Mouse (Mus musculus): ENCODE data around the gene Eya4. TPM values are rescaled to one million over a fixed set of nuclear protein-coding genes. Genes with fewer than 3 reads are reported as not detected.

The Eya4 gene
- polyA plus RNA-seq, 1 experiment from 2014 or later, result 3.6 TPM

DNA sequence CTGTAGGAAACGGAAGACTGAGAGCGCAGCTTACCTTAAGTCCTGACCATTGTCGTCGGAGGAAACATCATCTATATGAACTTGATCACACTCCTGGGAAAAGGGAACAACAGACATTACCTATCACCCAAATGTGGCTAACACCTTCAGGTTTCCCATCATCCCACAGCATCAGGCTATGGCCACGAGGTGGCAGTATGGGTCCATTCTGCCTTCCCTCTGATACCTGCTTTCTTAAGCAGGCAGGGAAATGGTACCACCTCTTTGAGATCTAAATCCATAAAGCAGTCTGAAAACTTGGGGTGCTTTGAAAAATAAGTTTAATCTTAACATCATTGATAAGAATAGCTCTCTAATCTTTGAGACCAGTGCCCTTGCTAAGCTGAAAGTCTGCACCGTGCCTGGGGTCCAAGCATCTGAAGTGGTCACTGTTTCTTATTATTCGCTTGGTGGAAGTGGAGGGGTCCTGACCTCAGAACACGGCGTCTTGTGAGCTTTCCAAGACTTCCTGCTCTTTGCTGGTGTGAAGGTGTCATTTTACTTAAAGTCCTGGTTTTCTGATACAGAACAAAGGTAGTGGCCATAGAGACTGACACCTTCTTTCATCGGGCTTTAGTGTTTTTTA, 233.7 kb downstream of the Eya4 start:
- no peaks in the 10 kb centered on the region for H3K27me3 ChIP-seq (ENCODE audit: insufficient read depth, poor library complexity, severe bottlenecking)
- no peaks in the 10 kb centered on the region for H3K36me3 ChIP-seq
- no peak overlapping the region for H3K27ac ChIP-seq
- H3K9me3 ChIP-seq, result no peaks in the 10 kb centered on the region
- no peak overlapping the region for H3K4me3 ChIP-seq
- DNase-seq (ENCODE audit: low spot score), result peak; percentile 70
- 40% methylated on average over 10 of the region's 10 CpGs for WGBS
- H3K4me1 ChIP-seq (replicated peaks), result no peaks in the 10 kb centered on the region

DNA sequence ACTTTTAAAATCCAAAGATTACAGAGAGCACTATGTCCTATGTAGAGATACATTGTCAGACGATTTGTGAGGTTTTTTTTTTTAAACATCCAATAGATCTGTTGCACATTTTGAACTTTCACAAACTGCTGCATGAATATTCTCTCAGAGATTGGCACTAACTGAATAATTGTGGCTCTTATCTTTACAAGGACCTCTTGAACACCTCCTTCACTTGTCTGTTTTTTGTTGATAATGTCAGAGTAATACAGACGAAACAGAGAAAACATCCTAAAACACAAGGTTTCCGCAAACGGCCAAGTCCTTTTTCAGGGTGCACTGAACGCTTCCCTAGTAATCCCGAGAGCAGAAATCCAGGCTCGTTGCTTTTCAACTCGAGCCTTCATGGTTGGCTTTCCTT, 234.5 kb downstream of the Eya4 start:
- Histone ChIP-seq H3K4me3 (no peak overlapping the region), H3K27ac (no peak overlapping the region), H3K4me1 (replicated peaks) (no peaks in the 10 kb centered on the region), H3K9me3 (no peaks in the 10 kb centered on the region), H3K27me3 (ENCODE audit: insufficient read depth, poor library complexity, severe bottlenecking) (no peaks in the 10 kb centered on the region), H3K36me3 (no peaks in the 10 kb centered on the region)
- DNase-seq (ENCODE audit: low spot score), result no peak
- WGBS, result 89% methylated on average over 8 of the region's 8 CpGs

DNA sequence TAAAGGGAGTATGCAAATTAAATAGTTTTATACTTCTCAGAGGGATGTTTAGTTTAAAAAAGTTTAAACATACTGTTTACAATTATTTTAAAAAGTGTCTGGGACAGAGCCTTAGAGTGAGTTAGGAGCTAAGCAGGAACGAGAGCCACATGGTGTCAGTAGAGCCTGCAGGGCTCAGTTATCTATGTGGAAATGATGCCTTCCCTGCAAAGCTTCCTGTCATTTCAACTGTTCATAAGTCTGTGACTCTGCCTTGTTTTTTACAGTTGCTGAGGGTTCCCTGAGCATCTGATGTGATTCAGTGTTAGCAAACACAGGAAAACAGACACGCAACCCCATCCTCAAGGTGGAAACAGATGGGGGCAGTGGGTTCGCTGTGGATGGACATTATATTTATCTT, 235.3 kb downstream of the Eya4 start:
- 83% methylated on average over 3 of the region's 3 CpGs for WGBS
- Histone ChIP-seq H3K36me3 (no peaks in the 10 kb centered on the region), H3K27ac (no peak overlapping the region), H3K27me3 (ENCODE audit: insufficient read depth, poor library complexity, severe bottlenecking) (no peaks in the 10 kb centered on the region), H3K4me1 (replicated peaks) (no peaks in the 10 kb centered on the region), H3K4me3 (no peak overlapping the region), H3K9me3 (no peaks in the 10 kb centered on the region)
- no peak for DNase-seq (ENCODE audit: low spot score)

DNA sequence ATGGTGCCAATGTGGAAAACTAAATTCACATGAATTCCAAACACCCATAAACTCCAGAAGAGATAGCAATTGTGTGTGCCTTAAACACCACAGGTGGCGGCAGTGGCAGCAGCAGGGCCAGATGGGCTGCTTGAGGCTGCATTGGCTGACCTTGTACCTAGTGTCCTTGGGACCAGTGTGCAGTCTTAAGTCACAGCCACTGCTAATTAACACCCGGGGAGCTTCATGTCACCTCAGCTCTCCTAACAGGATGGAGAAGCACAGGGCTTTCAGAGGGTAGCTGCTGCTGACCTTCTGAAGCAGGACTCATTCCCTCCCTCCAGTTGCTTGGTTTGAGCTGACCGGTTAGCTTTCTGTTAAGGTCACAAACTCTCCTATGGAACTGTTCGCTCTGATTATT, 242.5 kb downstream of the Eya4 start:
- Histone ChIP-seq H3K36me3 (peaks cover 4% of the 10 kb centered on the region; the same call in 1 of the 2 replicates), H3K27ac (no peak overlapping the region), H3K4me3 (no peak overlapping the region), H3K9me3 (no peaks in the 10 kb centered on the region), H3K27me3 (ENCODE audit: insufficient read depth, poor library complexity, severe bottlenecking) (no peaks in the 10 kb centered on the region), H3K4me1 (replicated peaks) (no peaks in the 10 kb centered on the region; the same call in 1 of the 2 replicates)
- 80% methylated on average over 4 of the region's 4 CpGs for WGBS
- no peak for DNase-seq (ENCODE audit: low spot score)

DNA sequence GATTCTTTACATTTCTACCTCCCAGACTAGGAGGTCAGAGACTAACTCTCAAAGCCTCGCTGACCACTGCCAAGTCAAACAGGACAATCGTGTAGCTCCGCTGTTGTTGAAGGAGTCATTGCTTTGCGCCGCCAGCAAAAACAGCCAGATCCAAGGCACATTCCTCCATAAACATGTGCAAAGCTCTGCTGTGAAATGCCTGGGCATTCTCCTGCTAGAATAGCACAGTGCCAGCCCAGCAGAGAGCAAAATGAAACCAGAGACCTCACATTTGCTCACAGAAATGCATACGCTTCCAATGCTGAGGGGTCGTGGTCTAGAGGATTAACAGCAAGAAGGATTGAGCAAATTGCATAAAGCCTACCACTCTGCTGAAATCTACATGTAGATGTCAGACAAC, 258.1 kb downstream of the Eya4 start:
- 84% methylated on average over 7 of the region's 7 CpGs for WGBS
- no peaks in the 10 kb centered on the region for H3K27me3 ChIP-seq (ENCODE audit: insufficient read depth, poor library complexity, severe bottlenecking)
- H3K36me3 ChIP-seq, result no peaks in the 10 kb centered on the region
- no peaks in the 10 kb centered on the region for H3K9me3 ChIP-seq
- H3K27ac ChIP-seq, result no peak overlapping the region
- H3K4me3 ChIP-seq, result no peak overlapping the region
- H3K4me1 ChIP-seq (replicated peaks), result 0 out of 2 replicates have a peak, but pooled peaks cover 2% of the 10 kb centered on the region
- no peak for DNase-seq (ENCODE audit: low spot score)

DNA sequence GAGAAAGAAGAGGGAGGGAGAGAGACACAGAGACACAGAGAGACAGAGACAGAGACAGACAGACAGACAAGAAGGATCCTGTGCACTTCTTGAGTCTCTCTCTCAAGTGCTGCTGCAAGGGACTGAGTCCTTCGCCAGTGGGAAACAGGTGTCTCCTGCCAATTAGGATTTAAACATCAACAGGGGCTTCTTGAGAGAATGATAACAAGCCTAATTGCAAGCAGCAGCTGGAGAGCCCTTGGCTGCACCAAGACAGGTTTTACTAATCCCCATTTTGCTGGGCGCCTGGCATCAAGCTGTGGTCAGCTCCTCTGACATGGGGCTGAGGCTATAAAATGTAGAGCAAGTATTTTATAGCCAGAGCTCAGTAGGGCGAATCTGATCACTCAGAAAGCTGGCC, 259.0 kb downstream of the Eya4 start:
- 71% methylated on average over 3 of the region's 3 CpGs for WGBS
- Histone ChIP-seq H3K4me1 (replicated peaks) (0 out of 2 replicates have a peak, but pooled peaks cover 2% of the 10 kb centered on the region), H3K9me3 (no peaks in the 10 kb centered on the region), H3K27ac (no peak overlapping the region), H3K4me3 (no peak overlapping the region), H3K27me3 (ENCODE audit: insufficient read depth, poor library complexity, severe bottlenecking) (no peaks in the 10 kb centered on the region), H3K36me3 (no peaks in the 10 kb centered on the region)
- DNase-seq (ENCODE audit: low spot score), result no peak

DNA sequence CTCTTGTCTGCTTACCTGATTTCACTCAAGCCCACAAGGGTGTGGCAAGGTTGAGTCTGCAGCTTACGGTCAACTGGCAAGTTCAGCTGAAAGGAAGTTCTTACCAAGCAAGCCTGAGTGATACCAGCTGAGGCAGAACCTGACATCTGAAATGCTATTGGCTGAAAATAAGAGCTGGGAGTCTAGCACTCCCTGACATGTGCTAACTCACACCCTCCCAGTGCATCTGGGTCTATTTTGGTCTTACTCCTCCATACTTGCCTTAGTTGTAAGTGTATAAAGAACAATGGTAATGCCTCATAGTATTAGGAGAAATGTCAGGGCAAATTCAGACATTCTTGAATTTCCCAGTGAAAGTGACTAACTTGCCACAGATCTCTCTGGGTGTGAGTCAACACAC, 260.3 kb downstream of the Eya4 start:
- 88% methylated on average over 1 of the region's 1 CpGs for WGBS
- no peak for DNase-seq (ENCODE audit: low spot score)
- Histone ChIP-seq H3K4me3 (no peak overlapping the region), H3K27ac (no peak overlapping the region), H3K36me3 (no peaks in the 10 kb centered on the region), H3K27me3 (ENCODE audit: insufficient read depth, poor library complexity, severe bottlenecking) (no peaks in the 10 kb centered on the region), H3K4me1 (replicated peaks) (0 out of 2 replicates have a peak, but pooled peaks cover 2% of the 10 kb centered on the region), H3K9me3 (no peaks in the 10 kb centered on the region)

DNA sequence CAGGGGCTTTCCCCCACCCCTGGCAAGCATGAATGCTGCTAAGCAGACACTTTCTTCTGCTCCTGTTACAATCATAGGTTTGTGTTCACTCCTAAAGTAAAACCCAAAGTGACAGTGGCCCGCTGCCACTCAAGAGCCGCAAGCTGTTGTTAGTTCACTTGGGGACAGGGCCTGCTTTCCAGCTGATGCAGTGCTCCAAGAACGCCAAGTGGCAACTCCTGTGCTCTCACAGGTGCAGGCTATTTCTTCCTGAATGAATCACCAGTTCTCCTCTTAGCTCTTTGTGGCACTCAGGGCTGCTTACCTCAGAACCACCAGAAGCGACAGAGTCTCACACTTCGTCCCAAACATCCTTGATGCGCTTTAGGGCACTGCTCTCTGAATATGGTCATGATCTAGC, 261.3 kb downstream of the Eya4 start:
- no peaks in the 10 kb centered on the region for H3K27me3 ChIP-seq (ENCODE audit: insufficient read depth, poor library complexity, severe bottlenecking)

DNA sequence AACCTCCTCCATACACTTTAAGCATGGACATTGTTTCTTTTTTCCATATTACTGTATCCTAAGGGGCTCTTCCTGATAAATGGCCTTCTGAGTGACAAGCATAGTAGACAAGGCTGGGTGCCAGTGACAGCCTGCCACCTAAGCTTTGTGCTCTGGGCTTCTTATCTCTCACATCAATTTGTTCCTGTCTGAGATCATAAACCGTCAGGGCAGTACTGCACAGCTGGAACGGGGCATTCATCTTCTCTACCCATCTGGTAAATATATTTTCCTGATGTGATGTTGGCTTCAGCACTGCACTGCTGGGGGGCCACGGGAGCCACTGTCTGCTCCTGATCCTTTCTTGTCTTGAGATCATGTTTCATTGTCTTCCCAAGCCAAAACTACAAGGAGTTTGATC, 261.8 kb downstream of the Eya4 start:
- DNase-seq (ENCODE audit: low spot score), result no peak
- 57% methylated on average over 3 of the region's 3 CpGs for WGBS
- Histone ChIP-seq H3K27me3 (ENCODE audit: insufficient read depth, poor library complexity, severe bottlenecking) (no peaks in the 10 kb centered on the region), H3K27ac (no peak overlapping the region), H3K4me1 (replicated peaks) (0 out of 2 replicates have a peak, but pooled peaks cover 2% of the 10 kb centered on the region), H3K36me3 (no peaks in the 10 kb centered on the region), H3K9me3 (no peaks in the 10 kb centered on the region), H3K4me3 (no peak overlapping the region)

More for the DNA sequence above, 261.3 kb downstream of the Eya4 start:
- no peak for DNase-seq (ENCODE audit: low spot score)
- H3K9me3 ChIP-seq, result no peaks in the 10 kb centered on the region
- no peak overlapping the region for H3K27ac ChIP-seq
- H3K4me1 ChIP-seq (replicated peaks), result 0 out of 2 replicates have a peak, but pooled peaks cover 2% of the 10 kb centered on the region
- H3K4me3 ChIP-seq, result no peak overlapping the region
- H3K36me3 ChIP-seq, result no peaks in the 10 kb centered on the region
- WGBS, result 90% methylated on average over 6 of the region's 6 CpGs

DNA sequence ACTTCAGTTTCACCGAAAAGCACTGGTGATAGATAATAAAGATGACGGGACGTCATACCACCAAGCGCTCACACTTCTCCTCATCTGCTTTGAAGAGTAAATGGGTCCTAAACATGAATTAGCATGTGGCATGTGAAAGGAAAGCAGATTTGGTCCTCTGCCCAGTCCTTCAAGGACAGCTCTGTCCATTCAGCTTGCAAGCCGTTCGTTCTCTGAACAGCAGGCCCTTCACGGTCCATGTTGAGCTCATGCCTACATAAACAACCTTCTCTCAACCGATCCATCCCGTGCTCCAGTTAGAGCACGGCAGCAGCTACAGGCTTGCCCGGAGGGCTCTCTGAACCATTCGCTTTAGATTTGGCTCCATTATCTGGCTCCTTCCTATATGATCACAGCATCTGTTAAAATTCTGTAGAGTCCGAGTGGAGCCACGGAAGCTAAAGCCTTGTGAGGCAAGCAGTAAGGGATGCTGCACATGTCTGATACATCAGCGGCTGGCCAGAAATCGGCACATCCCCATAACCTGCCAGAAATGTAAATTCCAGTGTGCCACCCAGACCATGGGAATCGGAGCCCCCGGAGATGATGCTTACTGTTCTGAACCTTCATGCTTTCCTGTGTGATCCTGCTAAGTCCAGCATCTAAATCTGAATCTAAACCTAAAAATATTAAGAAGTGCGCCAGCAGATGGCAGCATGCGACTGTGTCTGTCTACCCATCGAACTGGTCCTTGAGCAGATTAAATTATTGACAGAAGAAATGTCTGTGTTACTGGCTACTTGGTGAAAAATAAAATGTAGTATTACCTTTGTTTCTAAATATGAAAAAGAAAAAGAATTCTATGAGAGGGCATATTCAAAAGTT, 264.0 kb downstream of the Eya4 start:
- Histone ChIP-seq H3K4me3 (no peak overlapping the region), H3K9me3 (no peaks in the 10 kb centered on the region), H3K4me1 (replicated peaks) (0 out of 2 replicates have a peak, but pooled peaks cover 4% of the 10 kb centered on the region), H3K36me3 (no peaks in the 10 kb centered on the region), H3K27ac (no peak overlapping the region), H3K27me3 (ENCODE audit: insufficient read depth, poor library complexity, severe bottlenecking) (no peaks in the 10 kb centered on the region)
- DNase-seq (ENCODE audit: low spot score), result peak; percentile 62
- 77% methylated on average over 21 of the region's 21 CpGs for WGBS

DNA sequence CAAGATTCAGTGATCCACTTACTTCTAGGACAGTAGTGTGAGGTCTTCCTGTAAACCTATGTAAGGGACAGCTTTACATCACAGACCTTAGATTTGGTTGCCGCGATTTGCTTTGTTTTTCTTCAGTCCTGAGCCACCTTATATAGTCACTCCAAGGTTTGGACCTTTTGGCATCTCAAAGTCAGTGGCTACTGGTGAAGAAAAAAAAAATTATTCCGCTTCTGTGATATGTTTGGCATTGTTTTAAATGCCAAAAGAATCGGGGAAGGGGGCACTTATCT, 269.1 kb downstream of the Eya4 start:
- 30% methylated on average over 4 of the region's 4 CpGs for WGBS
- no peak for DNase-seq (ENCODE audit: low spot score)
- Histone ChIP-seq H3K4me1 (replicated peaks) (0 out of 2 replicates have a peak, but pooled peaks cover 2% of the 10 kb centered on the region), H3K27ac (no peak overlapping the region), H3K9me3 (no peaks in the 10 kb centered on the region), H3K36me3 (no peaks in the 10 kb centered on the region), H3K27me3 (ENCODE audit: insufficient read depth, poor library complexity, severe bottlenecking) (no peaks in the 10 kb centered on the region), H3K4me3 (no peak overlapping the region)

DNA sequence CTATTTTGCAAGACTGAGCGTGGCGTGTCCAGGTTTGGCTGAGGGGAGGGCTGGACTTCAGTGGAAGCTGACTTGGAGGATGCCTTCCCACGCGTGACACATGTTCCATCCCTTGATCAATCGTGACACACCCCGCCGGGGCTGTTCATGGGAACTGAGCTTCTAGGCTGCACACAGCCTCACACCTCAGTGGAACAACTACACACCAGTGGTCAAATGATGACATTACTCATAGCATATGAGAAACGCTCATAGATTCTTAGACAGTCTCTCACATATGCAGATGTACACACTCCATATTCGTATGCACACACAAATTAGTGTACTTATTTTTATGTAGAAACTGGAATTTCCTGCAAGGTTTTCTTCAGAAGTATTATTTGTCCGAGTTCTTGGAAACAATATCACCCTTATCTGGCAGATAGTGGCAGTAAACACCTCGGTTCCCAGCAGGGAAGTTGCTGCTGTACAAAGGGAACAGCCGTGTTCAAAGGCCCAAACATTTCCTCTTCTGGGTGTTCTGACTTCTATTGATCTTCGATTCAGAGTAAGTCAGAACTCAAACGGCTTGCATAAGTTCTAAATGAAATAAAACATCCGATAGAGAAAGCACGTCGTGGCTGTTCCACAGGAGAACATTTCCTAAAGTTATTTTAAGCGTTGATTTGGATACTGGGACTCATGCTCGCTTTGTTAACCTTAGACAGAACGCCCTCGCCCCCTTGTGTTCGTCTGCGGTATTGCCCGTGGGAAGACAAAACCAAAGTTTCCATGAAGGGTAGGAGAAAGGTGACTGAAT, 269.6 kb downstream of the Eya4 start:
- DNase-seq (ENCODE audit: low spot score), result peak; percentile 84

More for the DNA sequence above, 269.6 kb downstream of the Eya4 start:
- no peaks in the 10 kb centered on the region for H3K9me3 ChIP-seq
- no peaks in the 10 kb centered on the region for H3K36me3 ChIP-seq
- no peak overlapping the region for H3K27ac ChIP-seq
- no peaks in the 10 kb centered on the region for H3K27me3 ChIP-seq (ENCODE audit: insufficient read depth, poor library complexity, severe bottlenecking)
- no peak overlapping the region for H3K4me3 ChIP-seq
- 0 out of 2 replicates have a peak, but pooled peaks cover 2% of the 10 kb centered on the region for H3K4me1 ChIP-seq (replicated peaks)
- WGBS, result 39% methylated on average over 24 of the region's 24 CpGs
